Mouse (Mus musculus) megakaryocyte, embryonic 14.5 days (primary cell): ENCODE results near the gene Bahcc1.

Source experiments
- FLI1 ChIP-seq: IDR thresholded peaks from 2 replicates; pipeline ENCODE4 v1.6.1; 2012; ENCODE audit warnings: low read length, inconsistent platforms, mixed read lengths
- GATA1 ChIP-seq: IDR thresholded peaks from 3 replicates; pipeline ENCODE4 v1.6.1; 2012; ENCODE audit warnings: mixed read lengths, low read length, inconsistent platforms, borderline replicate concordance

- TF ChIP-seq FLI1 (no peak), GATA1 (no peak)
Measured at GRCm38 (mm10) chr11:120304886-120305534, 72.3 kb downstream of the Bahcc1 start.
